Mouse (Mus musculus): Measurements from ENCODE around the gene Ptpn14. TPM values are rescaled to one million over a fixed set of nuclear protein-coding genes. Genes with fewer than 3 reads are reported as not detected.

Gene Ptpn14
- polyA plus RNA-seq, 1 experiment = 13.6 TPM

GRCm38 (mm10) chr1:189695321-189695720, 32.7 kb upstream of the Ptpn14 start:
- no peaks in the 10 kb centered on the region for H3K36me3 ChIP-seq (ENCODE audit: control insufficient read depth, insufficient read depth)
- no peak overlapping the region for H3ac ChIP-seq (ENCODE audit: control insufficient read depth, insufficient read length)
- H3K4me2 ChIP-seq (ENCODE audit: low read depth) = no peak overlapping the region
- no peak for TF ChIP-seq CEBPB (IDR thresholded peaks at IDR 0.05; ENCODE audit: insufficient read depth, poor library complexity, severe bottlenecking)
- no peak for TF ChIP-seq E2F4 (IDR thresholded peaks at IDR 0.05; ENCODE audit: insufficient read depth)
- TF ChIP-seq POLR2A (IDR thresholded peaks at IDR 0.05; ENCODE audit: insufficient read length, low read depth) = no peak
- no peak for TF ChIP-seq TCF12 (IDR thresholded peaks at IDR 0.05; ENCODE audit: insufficient read depth, poor library complexity, severe bottlenecking)
- no peak for TF ChIP-seq POLR2AphosphoS2 (IDR thresholded peaks at IDR 0.05; ENCODE audit: insufficient read length, low read depth)
- no peaks in the 10 kb centered on the region for H3K27me3 ChIP-seq (ENCODE audit: control insufficient read depth, insufficient read depth, insufficient read length)
- no peaks in the 10 kb centered on the region for H3K79me2 ChIP-seq (ENCODE audit: control insufficient read depth, insufficient read depth)
- no peak overlapping the region for H3K4me3 ChIP-seq

GRCm38 (mm10) chr1:189698416-189698815, 29.7 kb upstream of the Ptpn14 start:
- TF ChIP-seq E2F4 (IDR thresholded peaks at IDR 0.05; ENCODE audit: insufficient read depth) (no peak), CEBPB (IDR thresholded peaks at IDR 0.05; ENCODE audit: insufficient read depth, poor library complexity, severe bottlenecking) (no peak), SRF (IDR thresholded peaks at IDR 0.05; ENCODE audit: control insufficient read depth, insufficient read length, low read depth) (no peak), REST (IDR thresholded peaks at IDR 0.05; ENCODE audit: insufficient read depth, insufficient read length) (no peak)
- Histone ChIP-seq H3K27me3 (ENCODE audit: control insufficient read depth, insufficient read depth, insufficient read length) (no peaks in the 10 kb centered on the region), H3K4me2 (ENCODE audit: low read depth) (no peak overlapping the region), H3K79me2 (ENCODE audit: control insufficient read depth, insufficient read depth) (no peaks in the 10 kb centered on the region), H3K36me3 (ENCODE audit: control insufficient read depth, insufficient read depth) (no peaks in the 10 kb centered on the region), H3K4me3 (no peak overlapping the region), H3ac (ENCODE audit: control insufficient read depth, insufficient read length) (no peak overlapping the region)

GRCm38 (mm10) chr1:189700186-189700585, 27.9 kb upstream of the Ptpn14 start:
- Histone ChIP-seq H3K36me3 (ENCODE audit: control insufficient read depth, insufficient read depth) (no peaks in the 10 kb centered on the region), H3K27me3 (ENCODE audit: control insufficient read depth, insufficient read depth, insufficient read length) (no peaks in the 10 kb centered on the region), H3K79me2 (ENCODE audit: control insufficient read depth, insufficient read depth) (no peaks in the 10 kb centered on the region), H3K4me3 (no peak overlapping the region), H3ac (ENCODE audit: control insufficient read depth, insufficient read length) (no peak overlapping the region), H3K4me2 (ENCODE audit: low read depth) (no peak overlapping the region)
- TF ChIP-seq REST (IDR thresholded peaks at IDR 0.05; ENCODE audit: insufficient read depth, insufficient read length) = no peak
- no peak for TF ChIP-seq MYOG (IDR thresholded peaks at IDR 0.05; ENCODE audit: control insufficient read depth in 1 of 3, insufficient read depth in 1 of 3, insufficient read length in 2 of 3, low read depth in 2 of 3)

GRCm38 (mm10) chr1:189700990-189701389, 27.1 kb upstream of the Ptpn14 start:
- H3ac ChIP-seq (ENCODE audit: control insufficient read depth, insufficient read length) = no peak overlapping the region
- H3K36me3 ChIP-seq (ENCODE audit: control insufficient read depth, insufficient read depth) = no peaks in the 10 kb centered on the region
- H3K4me3 ChIP-seq = no peak overlapping the region
- no peaks in the 10 kb centered on the region for H3K27me3 ChIP-seq (ENCODE audit: control insufficient read depth, insufficient read depth, insufficient read length)
- peak overlapping the region; percentile 32 for H3K4me2 ChIP-seq (ENCODE audit: low read depth)
- no peak for TF ChIP-seq TCF12 (IDR thresholded peaks at IDR 0.05; ENCODE audit: insufficient read depth, poor library complexity, severe bottlenecking)
- no peak for TF ChIP-seq MYOG (IDR thresholded peaks at IDR 0.05; ENCODE audit: control insufficient read depth in 1 of 3, insufficient read depth in 1 of 3, insufficient read length in 2 of 3, low read depth in 2 of 3)
- TF ChIP-seq POLR2A (IDR thresholded peaks at IDR 0.05; ENCODE audit: insufficient read length, low read depth) = no peak
- TF ChIP-seq USF1 (IDR thresholded peaks at IDR 0.05; ENCODE audit: low read depth) = no peak
- TF ChIP-seq REST (IDR thresholded peaks at IDR 0.05; ENCODE audit: insufficient read depth, insufficient read length) = no peak
- TF ChIP-seq MAX (IDR thresholded peaks at IDR 0.05; ENCODE audit: low read depth) = no peak
- H3K79me2 ChIP-seq (ENCODE audit: control insufficient read depth, insufficient read depth) = no peaks in the 10 kb centered on the region

GRCm38 (mm10) chr1:189703156-189703555, 24.9 kb upstream of the Ptpn14 start:
- Histone ChIP-seq H3K27me3 (ENCODE audit: control insufficient read depth, insufficient read depth, insufficient read length) (no peaks in the 10 kb centered on the region), H3K79me2 (ENCODE audit: control insufficient read depth, insufficient read depth) (no peaks in the 10 kb centered on the region), H3K4me2 (ENCODE audit: low read depth) (peak overlapping the region; percentile 20), H3ac (ENCODE audit: control insufficient read depth, insufficient read length) (no peak overlapping the region), H3K36me3 (ENCODE audit: control insufficient read depth, insufficient read depth) (no peaks in the 10 kb centered on the region), H3K4me3 (no peak overlapping the region)
- no peak for TF ChIP-seq TCF12 (IDR thresholded peaks at IDR 0.05; ENCODE audit: insufficient read depth, poor library complexity, severe bottlenecking)
- TF ChIP-seq MAX (IDR thresholded peaks at IDR 0.05; ENCODE audit: low read depth) = no peak
- no peak for TF ChIP-seq MYOG (IDR thresholded peaks at IDR 0.05; ENCODE audit: control insufficient read depth in 1 of 3, insufficient read depth in 1 of 3, insufficient read length in 2 of 3, low read depth in 2 of 3)
- no peak for TF ChIP-seq USF1 (IDR thresholded peaks at IDR 0.05; ENCODE audit: low read depth)
- no peak for TF ChIP-seq SRF (IDR thresholded peaks at IDR 0.05; ENCODE audit: control insufficient read depth, insufficient read length, low read depth)
- no peak for TF ChIP-seq REST (IDR thresholded peaks at IDR 0.05; ENCODE audit: insufficient read depth, insufficient read length)
- TF ChIP-seq CEBPB (IDR thresholded peaks at IDR 0.05; ENCODE audit: insufficient read depth, poor library complexity, severe bottlenecking) = no peak

- TF ChIP-seq POLR2A (IDR thresholded peaks at IDR 0.05; ENCODE audit: insufficient read length, low read depth) (no peak), CEBPB (IDR thresholded peaks at IDR 0.05; ENCODE audit: insufficient read depth, poor library complexity, severe bottlenecking) (no peak)
- Histone ChIP-seq H3ac (ENCODE audit: control insufficient read depth, insufficient read length) (no peak overlapping the region), H3K4me2 (ENCODE audit: low read depth) (peak overlapping the region; percentile 20), H3K27me3 (ENCODE audit: control insufficient read depth, insufficient read depth, insufficient read length) (no peaks in the 10 kb centered on the region), H3K36me3 (ENCODE audit: control insufficient read depth, insufficient read depth) (no peaks in the 10 kb centered on the region), H3K4me3 (no peak overlapping the region), H3K79me2 (ENCODE audit: control insufficient read depth, insufficient read depth) (no peaks in the 10 kb centered on the region)
These were observed 24.5 kb upstream of the Ptpn14 start for GRCm38 (mm10) chr1:189703591-189703990.

All from myocyte (in vitro differentiated cells).